Mouse (Mus musculus): Measurements from ENCODE around the gene Nim1k.

DNA sequence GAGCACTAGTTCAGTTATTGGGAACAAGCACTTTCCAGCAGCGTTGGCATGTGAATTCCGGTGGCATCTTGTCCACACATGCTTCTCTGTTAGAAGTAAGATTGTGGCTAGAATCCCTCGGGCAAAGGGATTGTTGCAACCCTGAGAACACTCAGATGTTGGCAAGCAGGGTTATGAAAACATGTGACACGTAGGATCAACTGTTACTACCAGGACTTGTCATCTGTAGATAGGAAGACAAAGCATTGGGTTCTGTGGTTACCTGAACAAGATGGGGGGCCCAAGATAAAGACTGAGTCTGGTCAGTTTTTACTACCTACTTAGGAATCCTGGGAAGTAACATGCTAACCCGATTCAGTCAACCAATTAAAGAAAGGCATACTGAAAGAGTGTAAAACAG is 46.7 kb downstream of the Nim1k start:
- TF ChIP-seq CTCF (IDR thresholded peaks at IDR 0.05; ENCODE audit: low read depth, low read length) (no peak), TAL1 (conservative IDR thresholded peaks at IDR 0.05; ENCODE audit: low read depth, low read length) (peak; percentile 63), GATA1 (IDR thresholded peaks at IDR 0.05; ENCODE audit: borderline replicate concordance, low read length) (no peak)
